Mouse (Mus musculus) 3T3-L1 (cell line): ENCODE measurements around the gene Knstrn.

Experiments used
- DNase-seq: peaks from one replicate; pipeline ENCODE4 v3.0.0-alpha.2; 2015; ENCODE audit warnings: low read depth, low spot score

The Knstrn gene

DNA sequence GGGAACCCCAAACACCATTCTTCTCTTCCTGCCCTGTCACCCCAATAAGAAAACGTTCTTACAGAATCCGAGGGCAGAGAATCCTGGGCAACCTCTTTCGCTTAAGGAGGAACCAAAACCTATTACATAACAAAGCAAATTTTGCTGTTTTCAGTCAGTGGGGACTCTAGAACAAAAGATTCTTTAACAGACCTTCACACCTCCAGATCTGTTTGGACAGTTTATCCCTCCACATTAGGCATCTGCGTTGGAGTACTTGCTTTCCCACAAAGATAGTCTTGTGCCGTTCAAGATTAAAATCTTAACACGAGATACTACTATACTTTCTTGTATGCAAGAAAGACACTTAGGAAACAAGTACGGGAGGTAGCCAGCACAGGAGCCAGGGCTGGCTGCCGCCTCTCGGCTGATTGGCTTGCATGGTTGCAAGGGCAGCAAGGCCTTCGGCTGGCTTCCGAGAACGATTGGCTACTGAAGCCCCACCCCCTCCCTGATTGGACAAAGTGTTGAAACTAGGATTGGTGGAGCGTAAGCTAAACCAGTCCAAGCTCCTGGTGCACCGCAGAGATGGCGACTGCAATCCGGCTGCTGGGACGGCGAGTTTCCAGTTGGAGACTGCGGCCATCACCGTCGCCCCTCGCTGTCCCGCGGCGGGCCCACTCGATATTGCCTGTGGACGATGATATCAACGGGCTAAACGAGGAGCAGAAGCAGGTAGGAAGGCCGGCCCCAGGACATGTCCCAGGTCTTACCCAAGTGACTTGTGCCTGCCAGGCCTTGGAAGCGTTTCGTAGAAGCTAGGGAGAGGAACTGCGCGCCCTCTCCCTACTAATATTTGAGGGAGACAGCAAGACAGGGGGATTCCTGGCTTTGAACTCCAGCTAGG lies 47.9 kb downstream of the Knstrn start, which contains the start of gene Ivd:
Gene Ivd, plus strand, starts transcription at position 501 of the 886 bp plus-strand sequence.
- peak; percentile 99 for DNase-seq

DNA sequence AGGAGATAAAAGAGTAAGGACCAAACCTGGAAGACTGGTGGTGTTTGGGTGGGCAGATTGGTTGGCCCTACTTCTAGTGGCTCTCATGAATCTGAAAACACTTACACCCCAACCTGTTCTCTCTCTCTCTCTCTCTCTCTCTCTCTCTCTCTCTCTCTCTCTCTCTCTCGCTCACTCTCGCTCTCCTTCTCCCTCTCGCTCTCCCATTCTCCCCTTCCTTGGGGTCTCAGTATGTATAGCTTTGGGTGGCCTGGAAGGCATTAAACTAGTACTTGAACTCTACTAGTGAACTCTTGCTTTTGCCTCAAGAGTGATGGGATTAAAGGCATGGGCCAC lies 48.5 kb downstream of the Knstrn start:
- no peak for DNase-seq

DNA sequence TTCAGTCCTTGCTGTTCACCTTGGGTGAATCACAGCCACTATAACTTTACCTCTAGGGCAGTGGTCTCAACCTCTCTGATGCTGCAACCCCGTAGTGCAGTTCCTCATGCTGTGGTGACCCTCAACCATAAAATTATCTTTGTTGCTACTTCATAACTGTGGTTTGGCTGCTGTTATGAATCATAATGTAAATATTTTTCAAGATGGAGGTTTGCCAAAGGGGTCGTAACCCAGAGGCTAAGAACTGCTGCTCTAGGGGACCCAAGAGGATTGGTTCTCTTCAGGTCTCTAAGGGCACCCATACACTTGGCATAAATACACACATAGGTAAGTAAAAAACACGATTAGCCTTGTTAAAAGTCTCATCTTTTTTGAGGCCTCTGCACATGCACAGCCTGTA lies 56.8 kb downstream of the Knstrn start:
- peak; percentile 82 for DNase-seq

DNA sequence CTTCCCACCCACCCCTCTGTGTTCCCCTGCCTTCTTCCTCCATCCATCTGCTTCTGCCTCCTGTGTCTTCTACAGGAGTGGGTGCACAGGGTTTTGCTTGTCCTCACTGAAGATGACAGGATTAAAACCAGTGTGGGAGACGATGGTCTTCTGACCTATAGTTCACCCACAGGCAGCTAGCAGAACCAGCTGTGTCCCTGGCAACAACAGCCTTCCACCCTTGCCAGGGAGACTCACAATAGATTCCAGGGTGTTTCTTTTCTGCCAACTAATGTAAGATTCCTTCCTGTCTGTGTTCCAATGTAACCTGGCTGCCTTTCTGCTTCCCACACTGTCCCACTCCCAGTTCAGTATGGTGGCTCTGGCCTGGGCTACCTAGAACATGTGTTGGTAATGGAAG lies 57.2 kb downstream of the Knstrn start:
- DNase-seq: peak; percentile 68

DNA sequence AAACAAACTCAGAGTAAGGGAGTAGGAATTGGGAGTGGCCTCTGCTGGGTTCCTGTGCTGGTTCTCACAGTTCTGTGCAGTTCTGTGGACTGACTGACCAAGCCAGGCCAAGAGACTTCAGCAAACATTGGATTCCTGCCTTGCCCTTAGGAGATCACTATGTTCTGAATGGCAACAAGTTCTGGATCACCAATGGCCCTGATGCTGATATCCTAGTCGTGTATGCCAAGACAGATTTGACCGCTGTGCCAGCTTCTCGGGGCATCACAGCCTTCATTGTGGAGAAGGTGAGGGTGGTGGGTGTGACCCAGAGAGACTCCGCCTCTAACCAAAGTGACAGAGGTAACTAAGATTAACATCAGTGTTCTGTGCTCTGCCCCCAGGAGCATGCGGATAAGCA lies 59.2 kb downstream of the Knstrn start:
- DNase-seq: no peak

DNA sequence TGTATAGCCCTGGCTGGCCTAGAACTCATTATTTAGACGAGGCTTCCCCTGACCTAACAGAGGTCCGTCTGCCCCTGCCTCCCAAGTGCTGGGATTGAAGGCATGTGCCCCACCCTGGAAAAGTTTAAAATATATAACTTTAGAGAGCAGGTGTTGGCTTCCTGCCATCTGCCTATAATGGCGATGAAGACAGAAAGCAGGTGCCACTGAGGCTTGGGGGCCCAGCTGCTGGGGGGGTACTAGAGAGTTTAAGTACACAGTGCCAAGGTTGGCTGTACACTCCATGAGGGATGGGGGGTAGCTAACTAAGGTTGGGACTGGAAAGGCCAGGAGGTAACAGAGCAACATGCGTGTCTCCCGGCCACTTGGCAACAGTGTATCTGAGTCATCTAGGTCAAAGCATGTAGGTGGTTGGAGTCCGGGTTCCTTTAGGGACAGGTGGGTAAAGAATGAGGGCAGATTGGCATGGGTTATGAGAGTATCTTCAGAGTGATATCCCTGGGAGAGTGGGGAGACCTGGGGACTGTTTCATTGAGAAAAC lies 60.2 kb downstream of the Knstrn start:
- no peak for DNase-seq

DNA sequence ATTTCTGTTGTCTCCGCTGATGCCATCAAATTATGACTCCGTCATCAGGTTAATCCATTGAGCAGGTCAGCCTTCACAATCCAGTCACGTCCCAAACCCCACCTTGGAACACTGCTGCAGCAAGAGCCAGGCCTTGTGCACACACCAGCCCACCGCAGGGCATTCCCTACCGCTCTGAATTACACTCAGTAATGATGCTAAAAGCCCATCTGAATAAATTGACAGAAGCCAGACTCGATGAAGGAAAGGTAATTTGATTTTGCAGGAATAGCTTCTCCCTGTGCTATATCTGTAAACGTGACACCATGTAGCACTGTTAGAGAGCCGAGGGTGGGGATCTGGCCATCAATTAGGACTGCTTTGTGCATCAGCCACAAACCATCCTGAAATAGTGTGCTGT lies 61.5 kb downstream of the Knstrn start:
- DNase-seq: no peak

DNA sequence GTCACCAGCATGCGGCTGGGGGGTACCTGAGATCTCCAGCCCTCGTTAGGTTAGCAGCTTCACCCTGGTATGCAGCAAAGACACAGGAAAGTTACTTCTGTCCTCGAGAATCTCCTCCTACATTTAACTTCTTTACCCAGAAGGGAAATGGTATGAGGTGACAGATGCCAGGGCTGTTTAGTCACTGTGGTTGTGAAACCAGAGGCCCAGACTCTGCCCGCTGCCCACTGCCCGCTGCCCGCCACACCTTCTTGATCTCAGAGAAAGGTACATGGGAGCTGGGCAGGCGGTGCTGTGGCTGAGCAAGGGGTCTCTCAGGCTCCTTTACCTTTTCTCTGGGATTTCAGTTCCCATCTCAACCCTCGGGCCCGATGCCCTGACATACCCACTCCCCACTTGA lies 62.6 kb downstream of the Knstrn start:
- peak; percentile 58 for DNase-seq

DNA sequence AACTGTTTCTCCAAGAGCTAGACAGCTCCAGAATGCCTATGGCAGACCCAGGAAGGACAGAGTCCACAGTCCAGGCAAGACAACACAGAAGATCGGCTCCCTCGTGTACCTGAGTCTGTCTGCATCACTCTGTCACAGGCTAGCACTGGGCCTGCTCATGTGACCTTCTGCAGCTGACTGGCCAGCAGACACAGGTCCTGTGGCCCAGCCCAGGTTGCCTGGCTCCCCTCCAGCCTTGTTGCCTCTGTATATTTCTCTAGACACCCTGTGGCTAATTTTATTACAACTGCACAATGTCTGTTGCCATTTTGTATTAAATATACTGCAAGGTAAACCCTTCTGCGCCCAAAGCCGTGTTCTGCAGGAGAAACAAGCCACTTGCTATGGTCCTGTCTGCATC lies 67.2 kb downstream of the Knstrn start:
- no peak for DNase-seq

DNA sequence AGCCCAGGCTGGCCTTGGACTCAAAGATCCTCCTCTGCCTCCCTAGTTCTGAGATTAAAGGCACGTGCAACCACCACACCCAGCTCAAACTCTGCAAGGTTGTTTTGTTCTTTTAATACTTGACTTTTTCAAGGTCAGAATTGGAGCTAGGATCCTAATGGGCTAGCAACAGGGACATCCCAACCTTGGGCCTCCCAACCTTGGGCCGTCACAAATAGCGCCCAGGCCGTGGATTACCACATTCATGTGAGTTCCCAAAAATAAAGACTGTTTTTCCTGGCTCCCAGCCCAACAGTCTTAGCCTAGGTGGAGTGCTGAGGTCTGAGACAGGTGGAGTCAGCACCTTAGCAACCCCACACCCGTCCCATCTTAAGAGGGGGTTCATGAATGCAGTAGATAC lies 68.2 kb downstream of the Knstrn start:
- no peak for DNase-seq

DNA sequence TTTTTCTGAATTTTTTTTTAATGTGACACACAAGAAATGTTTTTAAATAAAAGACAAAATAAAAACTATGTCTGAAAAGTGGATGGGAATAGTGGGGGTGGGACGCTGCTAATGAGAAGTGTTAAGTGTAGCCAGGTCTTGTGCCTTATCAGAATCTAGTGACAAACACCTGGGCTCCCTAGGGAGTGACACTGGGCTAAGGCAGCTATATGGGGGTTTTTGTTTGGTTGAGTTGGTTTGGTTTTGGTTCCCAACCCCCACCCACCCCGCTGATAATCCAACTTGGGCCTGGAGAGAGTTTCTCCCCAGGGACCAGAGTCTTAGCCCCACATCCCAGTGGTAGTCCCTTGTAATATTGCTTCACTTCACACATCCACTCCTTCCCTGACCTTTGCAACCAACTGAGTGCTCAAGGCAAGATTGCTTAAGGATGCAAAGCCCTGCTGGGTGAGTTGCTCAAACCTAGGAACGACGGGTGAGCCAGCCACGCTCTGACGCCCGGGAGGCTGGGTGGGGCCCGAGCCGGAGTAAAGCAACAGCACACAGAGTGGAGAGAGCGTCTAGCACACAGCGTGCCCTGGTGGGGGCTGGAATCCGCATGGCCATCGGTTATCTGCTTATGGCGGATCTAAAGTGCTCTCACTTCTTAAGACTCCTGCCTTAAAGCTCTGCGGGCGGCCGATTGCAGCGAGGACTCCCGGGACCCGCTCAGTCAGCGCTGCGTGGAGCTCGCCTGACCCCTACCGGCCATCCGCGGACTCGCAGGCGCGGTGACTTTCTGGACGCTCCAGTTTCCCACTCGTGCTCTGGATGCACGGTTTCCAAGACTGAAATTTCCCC lies 69.3 kb downstream of the Knstrn start:
- DNase-seq: peak; percentile 87

DNA sequence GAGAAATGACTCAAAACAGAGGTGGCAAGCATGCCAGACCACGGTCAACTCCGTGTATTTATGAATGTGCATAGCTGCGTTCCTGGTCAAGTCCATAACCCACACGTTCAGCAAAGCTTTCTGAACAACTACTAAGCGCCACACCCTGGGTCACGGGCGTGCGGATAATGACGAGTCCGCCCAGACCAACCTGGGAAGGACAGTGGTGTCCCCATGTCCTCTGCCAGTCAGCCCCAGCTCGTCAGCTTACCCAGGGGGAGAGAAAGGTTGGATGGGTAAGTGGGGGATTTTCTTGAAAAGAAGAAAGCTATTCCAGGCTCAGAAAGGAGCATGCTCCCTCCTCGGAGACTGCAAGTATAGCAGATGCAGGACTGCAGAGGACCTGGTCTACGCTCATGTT lies 73.6 kb downstream of the Knstrn start:
- DNase-seq: no peak

DNA sequence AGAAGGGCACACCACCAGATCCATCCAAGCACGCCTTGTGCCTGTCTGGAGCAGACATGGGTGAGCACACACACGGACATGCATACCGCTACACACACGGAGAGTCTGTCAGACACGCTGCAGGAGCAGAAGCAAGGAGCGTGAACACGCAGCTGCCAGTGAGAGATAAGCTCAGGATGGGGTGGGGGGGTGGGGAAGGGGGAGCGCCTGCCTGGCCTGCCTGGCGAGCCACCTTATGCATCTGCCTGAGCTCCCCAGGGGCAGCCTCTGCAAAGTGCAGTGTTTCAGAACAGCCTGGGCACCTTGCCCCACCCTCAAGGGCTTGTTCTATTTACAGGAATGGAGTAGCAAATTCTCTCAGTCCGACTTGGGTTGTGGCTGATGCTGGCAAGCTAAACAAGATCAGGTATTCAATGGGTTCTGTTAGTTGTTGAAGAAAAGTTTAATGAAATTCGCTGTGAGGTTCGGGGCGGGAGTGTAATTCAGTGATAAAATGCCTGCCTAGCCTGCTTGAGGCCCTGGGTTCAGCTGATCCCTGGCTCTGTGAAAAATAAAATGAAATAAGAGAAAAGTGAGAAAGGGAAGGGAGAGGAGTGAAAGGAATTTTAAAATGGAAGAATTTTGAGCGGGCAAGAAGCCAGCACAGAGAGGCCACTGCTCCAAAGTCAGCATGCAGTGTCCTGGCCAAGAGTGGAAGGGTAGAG lies 74.2 kb downstream of the Knstrn start:
- DNase-seq: no peak

DNA sequence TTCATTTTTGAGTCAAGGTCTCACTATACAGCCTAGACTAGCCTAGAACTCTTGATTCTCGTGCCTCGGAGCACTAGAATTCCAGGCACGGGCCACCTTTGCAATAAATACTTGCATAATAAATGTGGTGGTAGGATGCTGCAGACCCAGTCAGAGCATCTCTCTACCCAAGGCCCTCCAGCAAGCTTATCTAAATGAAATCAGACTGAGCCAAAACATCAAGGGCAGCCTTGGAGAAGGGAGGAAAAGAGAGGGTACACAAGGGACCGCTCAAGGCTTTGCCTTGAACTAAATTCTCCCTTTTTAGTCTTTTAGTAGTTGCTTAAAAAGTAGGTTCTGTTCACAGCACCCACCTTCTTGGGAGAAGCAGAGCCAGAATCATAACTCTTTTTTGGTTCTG lies 77.4 kb downstream of the Knstrn start:
- DNase-seq: no peak

DNA sequence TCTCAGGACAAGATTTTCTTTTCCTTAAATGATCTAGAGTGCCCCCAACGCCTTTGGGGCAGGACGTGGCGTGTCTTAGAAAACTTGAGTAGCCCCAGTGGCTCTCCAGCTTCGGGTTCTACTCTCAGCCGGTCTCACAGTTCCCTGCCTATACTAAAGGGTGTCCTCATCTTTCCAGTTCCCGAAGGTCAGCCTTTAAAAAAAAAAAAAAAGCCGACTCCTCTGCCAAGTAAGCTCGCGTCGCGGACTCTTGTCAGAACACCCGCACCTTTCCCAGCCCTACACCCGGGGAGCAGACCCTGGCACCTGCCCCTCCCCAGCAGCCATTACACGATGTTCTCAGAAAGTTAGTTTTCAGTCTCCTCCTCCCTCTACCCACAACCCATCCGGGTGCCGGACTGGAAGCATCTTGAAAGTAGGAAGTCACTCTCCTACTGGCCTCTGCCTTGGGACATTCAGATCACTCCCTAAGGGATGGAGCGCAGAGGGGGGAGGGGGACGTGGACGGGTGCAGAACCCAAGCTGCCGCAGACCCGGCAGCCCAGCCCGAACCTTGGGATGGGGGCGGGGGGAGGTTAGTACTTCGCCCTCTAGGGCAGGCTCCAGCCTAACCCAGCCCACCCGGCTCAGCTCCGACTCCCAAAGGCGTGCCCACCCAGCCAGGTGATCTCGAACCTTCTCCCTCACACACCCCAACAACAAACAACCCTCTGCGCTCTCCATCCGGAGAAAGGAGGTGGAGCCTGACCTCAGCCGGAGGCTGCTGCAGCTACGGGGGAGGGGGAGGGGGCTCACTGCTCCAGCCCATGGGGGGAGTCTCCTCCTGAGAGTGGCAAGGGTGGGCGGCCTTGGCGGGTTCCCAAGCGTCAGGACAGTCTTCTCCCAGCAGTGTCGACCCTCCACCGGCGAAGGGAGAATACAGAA lies 82.4 kb downstream of the Knstrn start:
- no peak for DNase-seq

DNA sequence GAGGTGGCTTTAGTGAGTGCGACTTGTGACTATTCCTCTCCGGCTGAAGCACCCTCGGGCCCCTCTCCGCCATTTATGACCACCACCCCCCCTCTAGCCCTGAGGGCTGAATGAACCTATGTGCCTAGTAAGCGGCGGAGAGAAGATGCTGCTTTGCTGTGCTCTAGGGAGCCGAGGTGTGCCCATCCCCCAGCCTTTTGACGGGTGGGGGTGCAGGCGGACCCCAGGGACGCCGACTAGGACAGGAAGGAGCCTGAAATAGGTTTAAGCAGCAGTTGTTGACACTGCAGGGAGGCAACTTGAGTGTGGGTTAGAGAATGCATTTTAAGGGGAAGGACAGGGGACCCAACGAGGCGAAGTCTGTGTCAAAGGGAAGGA lies 83.1 kb downstream of the Knstrn start:
- no peak for DNase-seq

DNA sequence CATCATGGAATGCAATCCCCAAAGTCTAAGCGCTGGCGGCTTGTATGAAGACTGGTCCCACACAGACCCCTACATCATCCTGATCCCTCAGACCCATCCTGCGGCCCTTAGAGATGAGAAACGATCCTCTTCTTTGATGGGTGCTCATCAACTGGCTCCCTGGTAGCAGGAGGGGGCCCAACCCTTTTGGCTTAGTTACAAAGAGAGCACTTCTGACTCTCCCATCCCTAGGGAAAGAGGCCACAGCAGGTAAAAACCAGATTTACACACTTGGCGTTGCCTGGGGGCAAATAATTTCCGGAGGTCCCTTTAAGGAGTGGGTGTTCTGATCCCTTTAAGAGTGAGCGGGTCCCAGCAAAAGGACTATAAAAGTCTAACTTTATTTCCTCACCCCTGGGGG lies 83.6 kb downstream of the Knstrn start:
- no peak for DNase-seq

DNA sequence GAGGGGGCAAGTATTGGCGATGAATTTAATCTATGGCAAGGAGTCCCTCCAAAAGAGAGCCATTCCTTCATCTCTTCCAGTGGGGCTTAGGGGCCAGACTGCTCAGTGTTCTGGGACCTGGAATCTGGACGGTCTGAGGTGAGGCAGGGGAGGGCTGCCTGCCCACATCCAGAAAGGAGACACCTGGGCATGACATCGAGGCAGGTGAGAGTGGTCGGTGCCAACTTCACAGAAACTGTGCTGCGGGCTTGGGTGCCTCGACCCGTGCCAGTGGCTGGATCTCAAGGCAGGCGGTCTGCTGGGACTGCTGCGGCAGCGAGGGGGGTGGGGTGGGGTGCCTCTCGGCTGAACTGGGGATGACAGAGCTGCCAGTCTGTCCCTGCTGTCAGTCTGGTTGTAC lies 84.0 kb downstream of the Knstrn start:
- DNase-seq: no peak

DNA sequence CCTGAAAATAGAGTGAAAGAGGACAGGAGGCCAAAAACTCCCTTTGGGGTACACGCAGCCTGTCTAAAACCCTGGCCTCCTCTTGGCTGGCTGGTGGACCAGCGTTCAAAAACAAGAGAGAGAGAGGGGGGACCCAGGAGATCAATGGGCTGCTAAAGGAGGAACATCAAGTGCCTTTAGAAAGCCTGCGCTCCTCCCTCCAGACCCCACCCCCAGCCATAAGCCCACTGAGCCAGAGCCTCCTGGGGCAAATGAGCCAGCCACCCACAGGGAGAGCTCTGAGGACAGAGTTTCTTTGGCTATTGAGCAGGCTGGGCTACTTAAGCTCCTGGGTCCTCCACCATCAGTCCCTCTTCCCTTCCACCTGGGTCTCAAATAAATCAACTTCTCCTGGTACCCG lies 85.0 kb downstream of the Knstrn start:
- DNase-seq: no peak

DNA sequence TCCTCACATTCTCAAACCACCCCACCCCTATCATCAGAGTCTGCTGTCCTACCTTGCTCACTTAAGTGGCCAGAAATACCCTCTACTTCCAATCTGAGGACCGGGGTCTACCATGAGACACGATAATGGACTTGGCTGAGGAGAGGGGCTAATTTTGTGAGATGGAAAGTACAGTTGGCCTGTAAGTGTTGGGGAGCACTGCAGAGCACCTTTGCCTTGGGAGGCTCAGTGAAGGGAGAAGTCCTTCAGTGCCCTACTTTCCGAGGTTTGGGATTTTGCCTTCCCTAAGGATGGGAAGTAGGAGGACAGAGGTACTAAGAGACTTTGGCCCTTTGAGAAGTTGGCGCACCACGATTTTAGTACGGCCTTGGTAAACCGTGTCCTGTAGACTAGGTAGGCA lies 85.5 kb downstream of the Knstrn start:
- no peak for DNase-seq
